Mouse (Mus musculus): ENCODE results near the gene Mark4. TPM values are rescaled to one million over a fixed set of nuclear protein-coding genes. Genes with fewer than 3 reads are reported as not detected.

The Mark4 gene
- polyA plus RNA-seq, 1 experiment from 2014 or later: 16.4 TPM

- no peak overlapping the region for H3K27ac ChIP-seq (ENCODE audit: low read depth, low read length)
- H3K36me3 ChIP-seq (ENCODE audit: control insufficient read depth, insufficient read depth, low read length): no peaks in the 10 kb centered on the region
- DNase-seq (ENCODE audit: low spot score) (no peak), ATAC-seq (ENCODE audit: insufficient read depth, low FRiP score, low TSS enrichment) (no peak)
- H3K27me3 ChIP-seq (ENCODE audit: control insufficient read depth, insufficient read depth, low read length): peaks cover 11% of the 10 kb centered on the region
- H3K4me2 ChIP-seq (ENCODE audit: low read depth): no peak overlapping the region
- WGBS: 74% methylated on average over 5 of the region's 5 CpGs
- H3K9ac ChIP-seq (ENCODE audit: low read length): no peak overlapping the region
- no peak overlapping the region for H3K4me3 ChIP-seq (ENCODE audit: low read depth, low read length)
- H3K4me1 ChIP-seq (ENCODE audit: control insufficient read depth, insufficient read depth, low read length): 0 out of 2 replicates have a peak, but pooled peaks cover 3% of the 10 kb centered on the region
- no peaks in the 10 kb centered on the region for H3K9me3 ChIP-seq (ENCODE audit: control insufficient read depth, low read length)
These were observed 37.6 kb upstream of the Mark4 start for GRCm38 (mm10) chr7:19496214-19496555.

GRCm38 (mm10) chr7:19495521-19496213 lies 37.0 kb upstream of the Mark4 start:
- Histone ChIP-seq H3K36me3 (ENCODE audit: control insufficient read depth, insufficient read depth, low read length) (no peaks in the 10 kb centered on the region), H3K9ac (ENCODE audit: low read length) (no peak overlapping the region), H3K27ac (ENCODE audit: low read depth, low read length) (no peak overlapping the region), H3K9me3 (ENCODE audit: control insufficient read depth, low read length) (no peaks in the 10 kb centered on the region), H3K4me1 (ENCODE audit: control insufficient read depth, insufficient read depth, low read length) (0 out of 2 replicates have a peak, but pooled peaks cover 3% of the 10 kb centered on the region), H3K4me2 (ENCODE audit: low read depth) (no peak overlapping the region), H3K27me3 (ENCODE audit: control insufficient read depth, insufficient read depth, low read length) (peaks cover 16% of the 10 kb centered on the region), H3K4me3 (ENCODE audit: low read depth, low read length) (no peak overlapping the region)
- DNase-seq (ENCODE audit: low spot score) (no peak), ATAC-seq (ENCODE audit: insufficient read depth, low FRiP score, low TSS enrichment) (no peak)
- WGBS: 70% methylated on average over 20 of the region's 20 CpGs

- no peak overlapping the region for H3K4me3 ChIP-seq (ENCODE audit: low read depth, low read length)
- H3K36me3 ChIP-seq (ENCODE audit: control insufficient read depth, insufficient read depth, low read length): no peaks in the 10 kb centered on the region
- WGBS: 85% methylated on average over 25 of the region's 25 CpGs
- ATAC-seq (ENCODE audit: insufficient read depth, low FRiP score, low TSS enrichment): no peak
- no peak for DNase-seq (ENCODE audit: low spot score)
- H3K4me2 ChIP-seq (ENCODE audit: low read depth): no peak overlapping the region
- H3K27me3 ChIP-seq (ENCODE audit: control insufficient read depth, insufficient read depth, low read length): peaks cover 24% of the 10 kb centered on the region
- no peak overlapping the region for H3K9ac ChIP-seq (ENCODE audit: low read length)
- H3K9me3 ChIP-seq (ENCODE audit: control insufficient read depth, low read length): no peaks in the 10 kb centered on the region
- H3K27ac ChIP-seq (ENCODE audit: low read depth, low read length): no peak overlapping the region
- H3K4me1 ChIP-seq (ENCODE audit: control insufficient read depth, insufficient read depth, low read length): 0 out of 2 replicates have a peak, but pooled peaks cover 3% of the 10 kb centered on the region
These were observed 36.3 kb upstream of the Mark4 start for GRCm38 (mm10) chr7:19494751-19495474.

- WGBS: 3% methylated on average over 26 of the region's 26 CpGs
- ATAC-seq (ENCODE audit: insufficient read depth, low FRiP score, low TSS enrichment) (no peak), DNase-seq (ENCODE audit: low spot score) (no peak)
- no peak overlapping the region for H3K9ac ChIP-seq (ENCODE audit: low read length)
- H3K36me3 ChIP-seq (ENCODE audit: control insufficient read depth, insufficient read depth, low read length): no peaks in the 10 kb centered on the region
- H3K4me3 ChIP-seq (ENCODE audit: low read depth, low read length): 0 out of 2 replicates have a peak overlapping the region, but pooled peaks have one; percentile 5
- H3K27ac ChIP-seq (ENCODE audit: low read depth, low read length): no peak overlapping the region
- 0 out of 2 replicates have a peak overlapping the region, but pooled peaks have one; percentile 8 for H3K4me2 ChIP-seq (ENCODE audit: low read depth)
- 0 out of 2 replicates have a peak, but pooled peaks cover 3% of the 10 kb centered on the region for H3K4me1 ChIP-seq (ENCODE audit: control insufficient read depth, insufficient read depth, low read length)
- H3K27me3 ChIP-seq (ENCODE audit: control insufficient read depth, insufficient read depth, low read length): peaks cover 44% of the 10 kb centered on the region
- no peaks in the 10 kb centered on the region for H3K9me3 ChIP-seq (ENCODE audit: control insufficient read depth, low read length)
These were observed 33.1 kb upstream of the Mark4 start for GRCm38 (mm10) chr7:19491731-19492130.

GRCm38 (mm10) chr7:19489525-19489924 lies 30.9 kb upstream of the Mark4 start:
- 0 out of 2 replicates have a peak, but pooled peaks cover 3% of the 10 kb centered on the region for H3K4me1 ChIP-seq (ENCODE audit: control insufficient read depth, insufficient read depth, low read length)
- no peak overlapping the region for H3K27ac ChIP-seq (ENCODE audit: low read depth, low read length)
- DNase-seq (ENCODE audit: low spot score) (peak; percentile 28), ATAC-seq (ENCODE audit: insufficient read depth, low FRiP score, low TSS enrichment) (no peak)
- H3K9ac ChIP-seq (ENCODE audit: low read length): peak overlapping the region; percentile 10; the same call in 1 of the 2 replicates
- H3K9me3 ChIP-seq (ENCODE audit: control insufficient read depth, low read length): no peaks in the 10 kb centered on the region
- H3K4me2 ChIP-seq (ENCODE audit: low read depth): peak overlapping the region; percentile 20; the same call in 1 of the 2 replicates
- peak overlapping the region; percentile 16 for H3K4me3 ChIP-seq (ENCODE audit: low read depth, low read length)
- H3K27me3 ChIP-seq (ENCODE audit: control insufficient read depth, insufficient read depth, low read length): peaks cover 44% of the 10 kb centered on the region
- under 1% methylated on average over 31 of the region's 31 CpGs for WGBS
- H3K36me3 ChIP-seq (ENCODE audit: control insufficient read depth, insufficient read depth, low read length): no peaks in the 10 kb centered on the region

- no peak for DNase-seq (ENCODE audit: low spot score)
- Histone ChIP-seq H3K27me3 (ENCODE audit: control insufficient read depth, insufficient read depth, low read length) (peaks cover 36% of the 10 kb centered on the region), H3K4me2 (ENCODE audit: low read depth) (no peak overlapping the region), H3K9ac (ENCODE audit: low read length) (no peak overlapping the region), H3K4me3 (ENCODE audit: low read depth, low read length) (no peak overlapping the region), H3K4me1 (ENCODE audit: control insufficient read depth, insufficient read depth, low read length) (no peaks in the 10 kb centered on the region), H3K27ac (ENCODE audit: low read depth, low read length) (no peak overlapping the region), H3K9me3 (ENCODE audit: control insufficient read depth, low read length) (no peaks in the 10 kb centered on the region), H3K36me3 (ENCODE audit: control insufficient read depth, insufficient read depth, low read length) (no peaks in the 10 kb centered on the region)
- no peak for ATAC-seq (ENCODE audit: insufficient read depth, low FRiP score, low TSS enrichment)
- WGBS: 90% methylated on average over 7 of the region's 7 CpGs
These were observed 27.9 kb upstream of the Mark4 start for GRCm38 (mm10) chr7:19486549-19486948.

GRCm38 (mm10) chr7:19485488-19485887 lies 26.9 kb upstream of the Mark4 start:
- Histone ChIP-seq H3K4me3 (ENCODE audit: low read depth, low read length) (no peak overlapping the region), H3K9me3 (ENCODE audit: control insufficient read depth, low read length) (no peaks in the 10 kb centered on the region), H3K36me3 (ENCODE audit: control insufficient read depth, insufficient read depth, low read length) (no peaks in the 10 kb centered on the region), H3K4me2 (ENCODE audit: low read depth) (no peak overlapping the region), H3K4me1 (ENCODE audit: control insufficient read depth, insufficient read depth, low read length) (no peaks in the 10 kb centered on the region), H3K27ac (ENCODE audit: low read depth, low read length) (no peak overlapping the region), H3K9ac (ENCODE audit: low read length) (no peak overlapping the region), H3K27me3 (ENCODE audit: control insufficient read depth, insufficient read depth, low read length) (peaks cover 26% of the 10 kb centered on the region)
- ATAC-seq (ENCODE audit: insufficient read depth, low FRiP score, low TSS enrichment) (no peak), DNase-seq (ENCODE audit: low spot score) (no peak)
- WGBS: 91% methylated on average over 1 of the region's 1 CpGs

GRCm38 (mm10) chr7:19483281-19483680 lies 24.7 kb upstream of the Mark4 start:
- no peak for ATAC-seq (ENCODE audit: insufficient read depth, low FRiP score, low TSS enrichment)
- 86% methylated on average over 8 of the region's 8 CpGs for WGBS
- H3K4me2 ChIP-seq (ENCODE audit: low read depth): no peak overlapping the region
- H3K27ac ChIP-seq (ENCODE audit: low read depth, low read length): no peak overlapping the region
- H3K27me3 ChIP-seq (ENCODE audit: control insufficient read depth, insufficient read depth, low read length): peaks cover 4% of the 10 kb centered on the region; the same call in 1 of the 2 replicates
- no peaks in the 10 kb centered on the region for H3K4me1 ChIP-seq (ENCODE audit: control insufficient read depth, insufficient read depth, low read length)
- no peak for DNase-seq (ENCODE audit: low spot score)
- no peak overlapping the region for H3K4me3 ChIP-seq (ENCODE audit: low read depth, low read length)
- H3K9ac ChIP-seq (ENCODE audit: low read length): no peak overlapping the region
- no peaks in the 10 kb centered on the region for H3K9me3 ChIP-seq (ENCODE audit: control insufficient read depth, low read length)
- H3K36me3 ChIP-seq (ENCODE audit: control insufficient read depth, insufficient read depth, low read length): no peaks in the 10 kb centered on the region

Data from neural tube, embryonic 11.5 days (tissue).